Mouse (Mus musculus): ENCODE measurements around the gene Gm3625.
A peak's percentile ranks its signal among the peaks of the same experiment; 100 is the strongest.

Gm3625 gene

DNA sequence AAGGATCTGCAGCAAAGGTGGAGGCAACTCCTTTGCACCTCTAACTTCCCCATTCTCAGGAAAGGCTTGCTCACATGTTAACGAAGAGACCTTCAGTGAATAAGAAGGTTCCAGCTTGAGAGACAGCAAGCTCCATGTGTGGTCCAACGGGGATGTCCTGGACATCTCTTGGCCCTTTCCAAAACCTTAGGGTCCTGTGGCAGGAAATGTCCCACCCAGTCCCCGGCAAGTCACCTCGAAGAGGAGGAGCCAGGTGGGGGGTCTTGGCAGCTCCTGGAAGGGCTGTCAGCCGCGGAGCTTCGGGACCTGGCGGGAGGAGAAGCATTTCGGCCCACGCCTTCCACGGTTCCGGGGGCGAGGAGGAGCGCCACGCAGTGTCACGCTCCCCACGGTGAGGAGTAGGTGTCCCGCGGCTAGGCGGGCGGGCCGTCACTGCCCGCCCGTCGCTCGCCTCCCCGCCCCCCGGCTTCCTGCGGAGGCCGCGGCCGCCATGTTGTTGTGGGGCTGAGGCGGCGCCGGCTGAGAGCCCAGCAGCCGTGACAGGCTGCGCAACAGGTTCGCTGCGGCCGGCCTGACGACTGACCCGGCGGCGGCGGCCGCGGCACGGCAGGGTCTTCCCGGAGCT, at the start of gene Gm3625, which contains the start of gene Itsn2:
Gm3625 (minus strand) TSS at position 387 of the 625 bp plus-strand sequence.
Itsn2 (plus strand) TSS at position 98 of the 625 bp plus-strand sequence.
- DNase-seq (ENCODE audit: low read depth, low spot score): peak; percentile 36

DNA sequence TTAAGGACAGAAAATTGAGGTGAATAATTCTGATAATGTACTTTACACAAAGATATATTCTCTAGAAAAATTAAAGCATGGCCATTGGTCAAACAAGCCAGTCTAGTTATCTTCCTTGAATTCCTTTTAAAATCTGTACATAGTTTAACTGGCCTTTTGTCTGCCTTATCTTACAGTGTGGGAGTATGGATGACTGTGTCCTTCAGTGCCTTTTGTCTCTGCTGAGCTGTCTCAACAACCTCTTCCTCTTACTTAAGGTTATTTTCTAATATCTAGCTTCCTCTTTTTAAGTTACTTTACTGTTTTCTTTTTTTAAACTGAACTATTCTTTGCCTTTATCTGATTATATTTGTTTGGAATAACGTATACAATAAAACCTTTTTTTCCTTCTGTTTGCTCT, 48.0 kb upstream of the Gm3625 start:
- DNase-seq (ENCODE audit: low read depth, low spot score): no peak

DNA sequence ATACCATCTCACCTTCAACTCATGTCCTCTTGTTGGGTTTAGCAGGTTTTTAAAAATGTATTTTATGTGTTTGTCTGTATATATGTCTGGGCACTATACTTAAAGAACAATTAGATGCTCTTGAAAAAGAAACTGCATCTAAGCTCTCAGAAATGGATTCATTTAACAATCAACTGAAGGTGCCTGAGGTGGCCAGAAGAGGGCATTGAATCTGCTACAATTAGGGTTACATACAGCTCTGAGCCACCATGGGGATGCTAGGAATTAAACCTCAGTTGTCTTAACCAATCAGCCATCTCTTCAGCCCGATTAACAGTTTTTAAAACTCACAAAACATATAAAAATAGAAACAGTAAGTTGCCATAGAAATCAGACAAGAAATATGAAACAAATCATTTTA, 45.7 kb upstream of the Gm3625 start:
- no peak for DNase-seq (ENCODE audit: low read depth, low spot score)

GRCm38 (mm10) chr12:4632957-4633356, 40.2 kb upstream of the Gm3625 start:
- no peak for DNase-seq (ENCODE audit: low read depth, low spot score)

- no peak for DNase-seq (ENCODE audit: low read depth, low spot score)
Observed at GRCm38 (mm10) chr12:4624201-4624600, 31.5 kb upstream of the Gm3625 start.

GRCm38 (mm10) chr12:4614722-4615121, 22.0 kb upstream of the Gm3625 start:
- DNase-seq (ENCODE audit: low read depth, low spot score): no peak

DNA sequence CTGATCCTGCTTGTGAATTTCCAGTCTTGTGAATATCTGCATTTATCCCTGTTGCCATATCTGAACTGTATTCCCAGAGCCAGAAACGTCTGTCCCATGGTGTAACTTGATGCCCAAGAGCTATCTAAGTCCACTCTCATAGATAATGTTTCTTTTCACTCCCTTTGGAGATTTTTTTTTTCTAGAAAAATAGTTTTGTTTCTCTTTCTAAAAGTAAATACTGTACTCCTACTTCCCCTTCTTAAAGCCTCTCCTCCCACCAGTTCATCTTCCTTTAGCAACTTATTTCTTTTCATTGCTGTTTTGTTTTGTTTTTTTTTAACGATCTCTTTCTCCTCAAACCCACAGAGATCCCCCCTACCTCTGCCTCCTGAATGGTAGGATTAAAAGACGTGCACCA, 13.9 kb upstream of the Gm3625 start:
- DNase-seq (ENCODE audit: low read depth, low spot score): no peak

DNA sequence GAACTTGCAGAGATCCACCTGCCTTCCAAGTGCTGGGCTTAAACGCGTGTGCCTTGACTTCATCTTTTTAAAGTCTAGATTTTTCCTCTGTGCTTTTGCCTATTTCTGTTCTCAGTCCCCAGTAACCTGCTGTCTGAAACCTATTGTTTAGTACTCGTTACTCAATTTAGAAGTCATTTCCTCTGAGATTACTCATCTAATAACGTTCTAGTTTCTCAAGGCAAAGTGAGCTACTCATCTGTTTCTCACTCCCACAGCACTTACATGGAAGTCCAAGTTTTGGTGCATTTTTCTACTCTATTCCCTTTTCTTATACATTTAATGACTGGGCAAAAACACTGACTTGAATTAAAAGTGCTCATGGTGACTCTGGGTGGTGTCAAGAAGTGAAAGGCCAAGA, 7.0 kb upstream of the Gm3625 start:
- DNase-seq (ENCODE audit: low read depth, low spot score): no peak

GRCm38 (mm10) chr12:4598666-4599428, 6.1 kb upstream of the Gm3625 start:
- DNase-seq (ENCODE audit: low read depth, low spot score): no peak

DNA sequence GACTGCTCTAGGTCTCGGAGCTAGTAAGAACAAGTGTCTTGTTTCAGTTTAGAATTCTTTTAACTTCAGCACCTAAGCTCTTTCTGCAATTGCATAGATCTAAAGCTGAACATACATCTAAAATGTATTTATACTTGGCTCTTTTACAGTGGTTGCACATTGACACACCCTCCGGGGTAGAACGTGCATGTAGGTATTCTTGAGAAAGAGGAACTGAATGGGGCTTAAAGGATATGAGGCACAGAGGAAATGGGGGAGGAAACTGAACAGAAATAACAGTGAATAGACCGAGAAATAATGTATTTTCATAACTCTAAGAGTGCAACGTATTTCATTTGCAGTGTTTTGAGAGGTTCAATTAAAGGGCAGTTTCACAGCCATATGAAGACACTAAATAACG, 2.3 kb upstream of the Gm3625 start:
- no peak for DNase-seq (ENCODE audit: low read depth, low spot score)

GRCm38 (mm10) chr12:4593930-4594391, 1.2 kb upstream of the Gm3625 start:
- no peak for DNase-seq (ENCODE audit: low read depth, low spot score)

DNA sequence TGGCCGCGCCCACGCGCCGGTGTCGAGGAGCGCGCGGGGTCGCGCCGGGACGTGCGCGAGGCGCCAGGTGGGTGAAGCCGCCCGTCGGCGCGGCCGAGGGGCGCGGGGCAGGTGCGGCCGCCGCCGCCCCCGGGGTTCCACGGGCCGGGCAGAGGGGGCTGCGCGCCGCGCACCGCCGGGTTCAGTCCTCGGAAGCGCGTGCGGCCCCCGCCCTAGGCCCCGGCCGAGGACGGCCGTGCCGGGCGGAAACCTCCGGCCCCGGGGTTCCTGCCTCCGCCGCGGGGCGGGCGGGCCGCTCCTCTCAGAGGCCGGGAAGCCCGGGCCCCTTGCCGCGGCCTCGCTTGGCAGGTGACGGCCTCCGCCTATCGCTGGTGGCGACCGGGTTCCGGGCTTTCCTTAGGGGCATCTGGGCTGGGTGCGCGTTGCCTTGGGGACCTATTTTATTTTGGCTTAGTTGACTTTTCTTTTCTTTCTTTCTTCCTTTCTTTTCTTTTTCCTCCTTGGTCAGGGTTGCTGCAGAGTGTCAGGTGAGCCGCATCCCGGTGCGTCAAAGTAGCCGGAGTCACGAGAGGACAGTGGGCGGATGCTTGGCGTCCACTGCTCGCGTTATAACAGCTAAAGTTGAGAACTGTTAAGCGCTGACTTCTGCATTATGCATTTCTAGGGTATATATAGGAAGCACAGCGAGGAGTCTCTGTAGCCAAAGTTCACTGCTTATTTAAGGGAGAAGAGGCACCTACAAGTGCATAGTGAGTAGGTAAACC, 621 bp upstream of the Gm3625 start:
- DNase-seq (ENCODE audit: low read depth, low spot score): peak; percentile 21

DNA sequence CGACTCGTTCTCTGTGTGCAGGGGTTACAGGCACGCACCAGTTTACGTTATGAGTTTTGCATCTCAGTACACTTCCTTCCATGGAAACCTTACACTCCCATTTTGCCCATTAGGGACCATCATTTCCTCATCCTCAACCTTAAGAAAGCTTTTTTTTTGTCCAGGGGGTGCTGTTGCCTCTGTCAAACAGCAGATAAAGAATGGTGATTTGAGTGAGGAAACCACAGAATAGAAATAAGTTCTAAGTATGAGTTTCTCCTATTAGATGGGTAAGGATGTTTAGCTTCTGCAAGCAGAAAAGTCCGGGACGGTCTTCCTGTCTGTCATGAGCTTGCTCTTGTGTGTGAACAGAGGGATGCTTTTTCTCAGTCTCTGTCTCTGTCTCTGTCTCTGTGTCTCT, 702 bp downstream of the Gm3625 start:
- DNase-seq (ENCODE audit: low read depth, low spot score): no peak

- peak; percentile 76 for DNase-seq (ENCODE audit: low read depth, low spot score)
Observed at GRCm38 (mm10) chr12:4588603-4589002, 4.1 kb downstream of the Gm3625 start.

- no peak for DNase-seq (ENCODE audit: low read depth, low spot score)
Observed at GRCm38 (mm10) chr12:4587846-4588245, 4.9 kb downstream of the Gm3625 start.

DNA sequence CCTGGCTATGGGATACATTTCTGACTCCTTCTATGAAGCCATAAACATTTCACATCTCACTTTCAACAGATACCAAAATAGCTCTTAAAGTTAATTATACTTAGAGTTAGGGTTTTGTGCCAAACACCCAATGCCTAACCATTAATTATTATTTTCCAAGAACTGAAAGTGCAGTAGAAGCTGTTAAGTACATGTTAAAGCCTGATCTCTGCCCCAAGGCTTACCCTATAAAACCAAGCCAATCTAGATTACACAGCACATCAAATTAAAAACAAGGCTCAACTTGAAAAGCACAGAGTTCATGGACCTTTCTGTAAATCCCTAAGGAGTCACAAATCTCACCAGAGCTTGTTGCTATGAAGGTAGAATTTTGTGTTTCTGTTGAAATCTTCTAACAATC, 10.4 kb downstream of the Gm3625 start:
- no peak for DNase-seq (ENCODE audit: low read depth, low spot score)

GRCm38 (mm10) chr12:4574065-4574464, 18.7 kb downstream of the Gm3625 start:
- DNase-seq (ENCODE audit: low read depth, low spot score): no peak

DNA sequence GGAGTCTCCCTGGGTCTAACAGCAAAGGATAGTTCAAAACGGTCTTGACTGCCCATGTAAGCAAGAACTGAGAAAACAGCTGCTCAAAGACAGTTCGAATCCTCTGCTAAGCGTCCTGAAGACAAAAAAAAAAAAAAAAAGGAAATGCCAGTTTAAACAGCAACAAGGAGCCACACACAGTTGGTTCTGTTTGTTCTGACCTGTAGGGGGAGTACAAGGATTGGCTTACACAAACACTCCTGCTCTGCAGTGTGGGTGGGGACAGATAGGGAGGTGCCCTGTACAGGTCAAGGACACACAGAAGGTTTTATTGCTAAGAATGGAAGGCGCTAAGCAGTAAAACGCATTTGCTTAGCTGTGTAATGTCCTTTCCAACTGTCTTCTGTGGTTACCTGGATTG, 20.9 kb downstream of the Gm3625 start:
- DNase-seq (ENCODE audit: low read depth, low spot score): peak; percentile 56

GRCm38 (mm10) chr12:4558475-4559279, 34.0 kb downstream of the Gm3625 start:
- no peak for DNase-seq (ENCODE audit: low read depth, low spot score)

DNA sequence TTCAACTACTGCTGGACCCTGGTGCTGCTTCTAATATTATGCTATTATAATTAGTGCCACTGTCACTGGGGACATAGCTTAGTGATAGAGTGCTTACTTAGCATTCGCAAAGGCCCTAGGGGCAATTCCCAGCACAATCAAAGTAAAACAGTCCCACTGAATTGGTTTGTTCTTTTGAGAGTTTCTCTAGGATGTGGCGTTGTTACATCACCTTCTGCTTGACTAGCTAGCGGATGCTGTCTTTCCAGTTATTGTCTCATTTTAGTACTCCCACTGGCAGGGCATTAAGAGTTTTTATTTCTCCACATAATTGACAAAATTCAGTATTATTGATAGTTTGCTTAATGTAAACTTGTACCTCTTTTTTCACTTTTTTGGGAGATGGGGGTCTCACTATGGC, 34.7 kb downstream of the Gm3625 start:
- no peak for DNase-seq (ENCODE audit: low read depth, low spot score)

DNA sequence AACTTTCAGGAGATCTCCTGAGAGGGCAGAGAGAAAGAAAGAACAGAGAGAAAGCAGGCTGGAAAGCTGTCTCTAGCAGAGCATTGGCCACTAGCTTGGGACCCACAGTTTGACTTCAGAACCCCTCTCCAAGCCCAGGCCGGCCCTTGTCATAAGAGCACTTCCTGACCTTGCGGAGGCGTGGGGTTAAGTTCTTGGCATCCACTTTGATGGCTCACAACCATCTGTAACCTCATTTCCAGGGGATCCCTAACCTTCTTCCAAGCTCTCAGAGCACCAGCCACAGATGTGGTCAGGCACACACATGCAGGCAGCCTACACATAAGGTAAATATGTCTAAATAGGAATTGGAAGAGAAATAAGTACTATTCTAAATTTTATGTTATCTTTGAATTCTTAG, 35.3 kb downstream of the Gm3625 start:
- DNase-seq (ENCODE audit: low read depth, low spot score): no peak

DNA sequence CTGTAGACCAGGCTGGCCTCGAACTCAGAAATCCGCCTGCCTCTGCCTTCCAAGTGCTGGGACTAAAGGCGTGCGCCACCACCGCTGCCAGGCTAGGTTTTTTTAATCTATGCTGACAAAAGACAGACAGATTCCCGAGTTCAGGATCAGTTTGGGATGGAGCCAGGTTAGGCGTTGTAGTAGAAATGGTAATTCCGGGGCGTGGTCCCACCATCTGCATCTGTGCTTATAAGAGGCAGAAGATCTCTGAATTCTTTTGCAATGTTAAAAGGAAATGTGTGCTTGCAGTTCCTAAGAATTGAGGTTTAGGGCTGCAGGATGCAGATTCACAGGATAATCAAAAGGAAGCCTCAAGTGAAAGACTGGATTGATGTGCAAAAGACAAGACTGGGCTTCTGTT, 35.8 kb downstream of the Gm3625 start:
- DNase-seq (ENCODE audit: low read depth, low spot score): no peak
